Comparison of ENCODE assay signal across 9 mouse cellular contexts in the genomic region with DNA sequence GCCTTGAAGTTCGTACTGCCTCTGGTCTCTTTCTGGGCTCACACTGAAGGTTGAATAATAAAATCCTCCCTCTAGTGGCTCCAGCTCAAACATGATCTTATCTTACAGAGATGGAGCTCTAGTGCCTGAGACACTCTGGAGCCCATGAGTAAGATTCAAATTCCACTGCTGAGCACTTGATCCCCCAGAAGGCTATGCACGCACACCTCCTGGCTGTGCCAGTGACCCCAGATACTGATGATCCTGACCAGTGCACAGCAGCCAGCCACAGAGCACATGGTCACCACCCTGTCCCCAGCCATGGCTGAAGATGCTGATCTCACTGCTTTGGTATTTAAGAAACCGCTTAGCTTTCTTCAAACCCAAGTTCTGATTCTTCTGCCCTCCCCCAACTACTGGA. TPM values are rescaled to one million over a fixed set of nuclear protein-coding genes. Genes with fewer than 3 reads are reported as not detected.
DNase-seq lines count a peak whose midpoint lies in the region; ATAC-seq lines count a peak whose summit lies in the region.
"Had no signal": no experiment of that assay in that cellular context is flagged by ENCODE, and none has a peak within 500 bp of the region (broad histone marks: within the 10 kb centered on the region; RNA-seq: fewer than 3 reads in every experiment).

No protein-coding gene starts in this region.

- H3K4me2 ChIP-seq in kidney, embryonic 15.5 days = no peak overlapping the region
- no peak overlapping the region for H3K4me2 ChIP-seq in hindbrain, embryonic 11.5 days (replicated peaks; ENCODE audit: low read depth, low read length)
- H3K4me2 ChIP-seq: neural tube, embryonic 12.5 days had no signal

- peaks cover 6% of the 10 kb centered on the region; the same call in 1 of the 2 replicates for H3K4me1 ChIP-seq in kidney, embryonic 15.5 days
- no peaks in the 10 kb centered on the region for H3K4me1 ChIP-seq in hindbrain, embryonic 11.5 days (replicated peaks; ENCODE audit: control insufficient read depth, insufficient read depth, low read length)
- H3K4me1 ChIP-seq: neural tube, embryonic 12.5 days had no signal

- H3K27me3 ChIP-seq in kidney, embryonic 15.5 days = no peaks in the 10 kb centered on the region
- H3K27me3 ChIP-seq in hindbrain, embryonic 11.5 days (ENCODE audit: control insufficient read depth, insufficient read depth, low read length) = no peaks in the 10 kb centered on the region
- H3K27me3 ChIP-seq: neural tube, embryonic 12.5 days had no signal

- WGBS in kidney, embryonic 15.5 days = 58% methylated on average over 3 of the region's 3 CpGs
- WGBS in hindbrain, embryonic 11.5 days = 83% methylated on average over 3 of the region's 3 CpGs

- no peak overlapping the region for H3K4me3 ChIP-seq in kidney, embryonic 15.5 days (replicated peaks)
- H3K4me3 ChIP-seq in hindbrain, embryonic 11.5 days (ENCODE audit: low read depth, low read length) = no peak overlapping the region
- H3K4me3 ChIP-seq: neural tube, embryonic 12.5 days had no signal

- intact Hi-C loops in heart, postnatal 14 days (cut with DNase I) = no loop called here

- DNase-seq in kidney, adult 18-20 months = no peak
- peak; percentile 48 for DNase-seq in fibroblast of lung, adult 2 months (ENCODE audit: low read depth)
- peak; percentile 25 to 39 for DNase-seq in heart, postnatal 14 days
- DNase-seq in lung, postnatal 10 days = peak; percentile 67
- DNase-seq in right cerebral cortex, postnatal 25 days = no peak
- no peak for DNase-seq in hindbrain, embryonic 11.5 days (ENCODE audit: low spot score)
- DNase-seq in layer of hippocampus, adult 11-12 months (ENCODE audit: low spot score) = no peak

- H3K27ac ChIP-seq in kidney, embryonic 15.5 days = no peak overlapping the region
- H3K27ac ChIP-seq in hindbrain, embryonic 11.5 days (ENCODE audit: low read depth, low read length) = no peak overlapping the region
- H3K27ac ChIP-seq: neural tube, embryonic 12.5 days had no signal

- H3K9me3 ChIP-seq in kidney, embryonic 15.5 days (replicated peaks) = no peaks in the 10 kb centered on the region
- H3K9me3 ChIP-seq in hindbrain, embryonic 11.5 days (ENCODE audit: control insufficient read depth, low read length) = no peaks in the 10 kb centered on the region
- H3K9me3 ChIP-seq: neural tube, embryonic 12.5 days had no signal

- peaks cover 17% of the 10 kb centered on the region; the same call in 1 of the 2 replicates for H3K36me3 ChIP-seq in kidney, embryonic 15.5 days
- H3K36me3 ChIP-seq in hindbrain, embryonic 11.5 days (ENCODE audit: control insufficient read depth, insufficient read depth, low read length) = no peaks in the 10 kb centered on the region
- H3K36me3 ChIP-seq: neural tube, embryonic 12.5 days had no signal

- ATAC-seq in kidney, embryonic 15.5 days (replicated peaks; ENCODE audit: low FRiP score) = peak; percentile 79
- ATAC-seq in hindbrain, embryonic 11.5 days (ENCODE audit: low FRiP score) = no peak

- no peak overlapping the region for H3K9ac ChIP-seq in kidney, embryonic 15.5 days
- no peak overlapping the region for H3K9ac ChIP-seq in hindbrain, embryonic 11.5 days (ENCODE audit: low read depth, low read length)
- H3K9ac ChIP-seq: neural tube, embryonic 12.5 days had no signal

RNA-seq across cellular contexts. Expression of gene Itgb6, which starts 25.1 kb away (rescaled TPM):
- polyA plus RNA-seq in kidney, embryonic 15.5 days (2015; fragmentation: Nextera tagmentation; extraction: Ambion mirVana) = 16.2 and 16.9 TPM in 2 replicates
- 10 to 100 TPM; 16.8 to 21.5 TPM for total RNA-seq in heart, postnatal 14 days (2021)
- polyA plus RNA-seq in hindbrain, embryonic 11.5 days (2014; fragmentation: Nextera tagmentation; extraction: Ambion mirVana) = 0.45 and 0.71 TPM in 2 replicates

Comparison
In these comparisons a context has a peak if more than half of its experiments do, and no peak if none do; other contexts are left out.
1. DNase-seq: peak in fibroblast of lung, adult 2 months (single experiment), heart, postnatal 14 days (2 of 2) and lung, postnatal 10 days (single experiment); none in kidney, adult 18-20 months (single experiment), right cerebral cortex, postnatal 25 days (single experiment), hindbrain, embryonic 11.5 days (single experiment) and layer of hippocampus, adult 11-12 months (single experiment).
2. RNA of gene Itgb6, which starts 25.1 kb away (polyA plus RNA-seq): 16.2 to 16.9 TPM in kidney, embryonic 15.5 days; 0.45 to 0.71 TPM in hindbrain, embryonic 11.5 days; every median in the first group is over 10 times any median in the second.